Mouse (Mus musculus) ES-Bruce4 (cell line): ENCODE results near the gene Plekhm1.

ENCODE experiments used
- CTCF ChIP-seq: IDR thresholded peaks from one replicate; pipeline ENCODE4 v1.8.1; 2011; ENCODE audit warnings: low read depth, low read length
- EP300 ChIP-seq: IDR thresholded peaks from 2 replicates; pipeline ENCODE4 v1.6.1; 2011; ENCODE audit warnings: low read depth, low read length; ENCODE audit not compliant: insufficient read depth

- TF ChIP-seq CTCF, result peak; percentile 64
- no peak for TF ChIP-seq EP300
Observed at GRCm38 (mm10) chr11:103359841-103360641, 52.4 kb downstream of the Plekhm1 start.
